Mouse (Mus musculus): ENCODE data around the gene Fam214b.

Fam214b gene

DNA sequence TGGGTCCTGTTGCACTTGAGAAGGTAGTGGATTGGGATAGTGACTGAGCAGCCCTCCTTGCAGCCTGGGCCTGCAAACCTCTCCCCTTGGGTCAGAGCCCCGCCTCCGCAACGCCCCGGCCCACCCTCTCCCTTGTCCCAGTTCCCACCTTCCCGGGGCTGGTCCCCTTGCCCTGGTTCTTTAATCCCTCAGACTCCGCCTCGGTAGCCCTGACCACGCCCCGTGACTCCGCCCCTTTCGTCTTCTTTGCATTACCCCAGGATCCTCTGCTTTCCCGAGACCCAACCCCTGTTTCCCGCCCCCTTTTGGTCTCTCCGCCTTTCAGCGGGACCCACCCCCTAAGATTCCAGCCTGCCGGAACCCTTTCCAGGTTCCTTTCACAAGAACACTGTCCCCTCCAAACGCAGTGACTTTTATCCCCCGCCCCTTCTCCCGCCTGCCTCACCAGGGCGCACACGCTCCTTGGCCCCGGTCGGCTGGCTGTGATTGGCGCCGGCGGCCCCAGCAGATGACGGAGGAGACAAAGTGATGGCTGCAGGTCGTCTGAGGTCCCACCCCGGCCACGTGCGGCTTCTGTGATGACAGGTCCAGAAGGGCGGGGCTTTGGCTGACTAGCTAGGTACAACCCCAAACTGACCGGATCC, at the start of gene Fam214b:
TSS of gene Fam214b (minus strand) at position 562 of the 644 bp plus-strand sequence.
- DNase-seq (ENCODE audit: low spot score) = peak; percentile 100

DNA sequence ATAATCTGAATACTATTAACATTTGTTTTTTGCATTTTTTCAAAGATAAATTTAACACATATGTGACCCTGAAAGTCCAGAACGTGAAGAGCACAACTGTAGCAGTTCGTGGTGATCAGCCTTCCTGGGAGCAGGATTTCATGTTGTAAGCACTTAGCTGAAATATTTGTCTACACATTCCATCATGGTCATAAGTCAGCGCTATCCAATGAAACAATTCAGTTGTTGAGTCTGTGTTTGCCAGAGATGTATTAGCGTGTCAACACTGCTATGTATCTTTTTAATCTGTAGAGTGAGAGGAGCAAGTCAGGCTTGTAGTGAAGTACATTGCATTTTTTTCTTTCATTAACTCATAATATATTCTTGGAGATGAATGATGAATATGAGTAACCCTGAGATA, 45.2 kb upstream of the Fam214b start:
- DNase-seq (ENCODE audit: low spot score) = no peak

DNA sequence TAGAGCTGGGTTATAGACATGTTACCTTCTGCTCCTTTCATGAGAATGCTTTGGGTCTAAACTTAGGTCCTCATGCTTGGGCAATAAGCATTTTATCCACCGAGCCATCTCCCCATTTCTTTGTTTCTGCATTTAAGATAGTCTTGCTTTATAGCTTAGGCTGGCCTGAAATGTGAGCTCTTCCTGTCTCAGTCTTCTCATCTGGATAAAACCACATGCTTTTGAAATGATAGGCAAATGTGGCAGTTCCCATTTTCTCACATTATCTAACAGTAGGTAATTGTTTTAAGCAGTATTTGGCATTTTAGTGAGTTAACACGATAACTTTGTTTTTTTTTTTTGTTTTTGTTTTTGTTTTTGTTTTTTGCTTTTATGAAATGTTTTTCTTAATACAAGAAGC, 43.9 kb upstream of the Fam214b start:
- no peak for DNase-seq (ENCODE audit: low spot score)

DNA sequence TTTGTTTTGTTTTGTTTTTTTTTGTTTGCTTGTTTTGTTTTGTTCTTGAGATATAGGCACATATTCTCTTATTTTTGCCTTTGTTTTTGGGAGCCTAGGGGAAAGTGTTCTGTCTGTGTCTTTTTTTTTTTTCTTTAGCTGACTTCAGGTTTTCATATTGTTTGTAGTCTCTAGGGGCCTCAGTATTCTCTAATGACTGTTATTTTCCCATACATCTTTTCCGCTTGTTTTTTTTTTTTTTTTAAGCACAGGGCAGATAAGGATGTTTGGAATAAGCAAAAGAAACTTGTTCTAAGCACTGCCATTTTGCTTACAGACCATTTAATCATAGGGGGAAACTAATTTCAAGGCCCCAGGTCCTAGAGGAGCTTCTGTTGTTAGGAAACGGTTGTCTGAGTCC, 36.4 kb upstream of the Fam214b start:
- no peak for DNase-seq (ENCODE audit: low spot score)

DNA sequence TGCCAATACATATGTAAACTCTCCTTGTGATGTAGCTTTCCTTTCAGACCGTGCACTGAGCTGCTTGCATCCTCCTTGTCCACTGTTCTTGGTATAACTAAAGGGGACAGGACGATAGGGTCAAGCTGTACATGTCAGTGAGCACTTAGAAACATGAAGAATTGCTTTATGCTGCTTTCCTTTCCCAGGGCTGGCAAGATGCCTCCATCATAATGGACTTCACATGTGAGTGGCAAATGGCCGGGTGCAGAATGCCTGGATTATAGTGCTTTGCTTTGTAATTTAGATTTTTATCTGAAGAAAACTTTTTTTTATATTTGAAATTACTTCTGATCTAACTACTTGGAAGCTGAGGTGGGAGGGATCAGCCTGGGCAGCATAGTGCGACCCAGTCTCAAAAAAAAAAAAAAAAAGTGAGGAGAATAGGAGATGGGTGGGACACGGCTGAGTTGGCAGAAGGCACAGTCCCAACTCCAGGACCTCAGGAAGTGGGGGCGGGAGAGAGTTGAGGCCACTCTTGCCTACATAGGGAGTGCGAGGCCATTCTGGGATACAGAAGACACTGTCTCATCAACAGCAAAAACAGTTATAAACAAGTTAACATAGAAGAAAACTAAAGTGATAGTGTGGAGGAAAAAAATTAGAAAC, 32.2 kb upstream of the Fam214b start:
- DNase-seq (ENCODE audit: low spot score) = no peak

DNA sequence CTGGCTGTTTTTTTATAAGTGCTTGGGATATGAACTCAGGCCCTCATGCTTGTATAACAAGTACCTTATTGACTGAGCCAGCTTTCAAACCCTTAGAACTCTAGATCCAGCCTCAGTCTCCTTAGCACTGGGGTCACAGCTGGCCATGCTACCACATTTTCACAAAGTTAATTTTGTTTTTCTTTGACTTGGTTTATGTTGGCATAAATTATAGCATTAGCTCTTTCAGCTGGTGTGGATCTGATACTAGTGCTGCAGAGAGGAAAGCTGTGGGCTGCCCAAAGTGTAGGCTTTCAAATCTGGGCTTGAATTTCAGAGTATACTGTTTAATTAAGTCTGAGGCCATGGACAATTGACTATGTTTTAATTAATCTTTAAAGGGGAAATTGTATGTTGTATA, 28.9 kb upstream of the Fam214b start:
- no peak for DNase-seq (ENCODE audit: low spot score)

DNA sequence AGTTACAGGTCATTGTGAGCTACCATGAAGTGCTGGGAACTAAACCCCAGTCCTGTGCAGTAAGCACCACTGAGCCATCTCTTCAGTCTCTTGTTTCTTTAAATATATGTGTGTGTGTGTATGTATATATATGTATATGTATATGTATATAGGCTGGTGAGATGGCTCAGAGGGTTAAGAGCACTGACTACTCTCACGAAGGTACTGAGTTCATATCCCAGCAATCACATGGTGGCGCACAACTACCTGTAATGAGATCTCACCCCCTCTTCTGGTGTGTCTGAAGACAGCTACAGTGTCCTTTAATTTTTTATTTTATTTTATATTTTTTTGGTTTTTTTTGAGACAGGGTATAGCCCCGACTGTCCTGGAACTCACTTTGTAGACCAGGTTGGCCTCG, 19.5 kb upstream of the Fam214b start:
- no peak for DNase-seq (ENCODE audit: low spot score)

DNA sequence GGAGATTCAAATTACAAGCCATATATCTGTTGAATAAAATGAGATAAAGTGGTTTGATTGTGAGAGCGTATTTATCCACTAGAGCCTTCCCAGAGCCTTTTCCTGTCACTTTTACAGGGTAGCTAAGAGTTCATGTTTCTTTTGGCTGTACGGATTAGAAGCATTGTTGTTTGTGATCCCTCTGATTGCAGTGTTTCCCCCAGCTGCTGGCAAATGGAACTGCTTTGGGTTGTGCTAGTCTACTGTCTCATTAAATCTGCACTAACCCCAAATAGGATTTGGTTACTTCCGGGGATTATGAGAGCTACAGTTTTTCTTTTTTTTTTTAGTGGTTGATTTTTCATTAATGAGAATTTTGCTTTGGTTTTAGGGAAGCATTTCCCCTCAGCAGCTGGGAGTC, 14.3 kb upstream of the Fam214b start:
- DNase-seq (ENCODE audit: low spot score) = no peak

DNA sequence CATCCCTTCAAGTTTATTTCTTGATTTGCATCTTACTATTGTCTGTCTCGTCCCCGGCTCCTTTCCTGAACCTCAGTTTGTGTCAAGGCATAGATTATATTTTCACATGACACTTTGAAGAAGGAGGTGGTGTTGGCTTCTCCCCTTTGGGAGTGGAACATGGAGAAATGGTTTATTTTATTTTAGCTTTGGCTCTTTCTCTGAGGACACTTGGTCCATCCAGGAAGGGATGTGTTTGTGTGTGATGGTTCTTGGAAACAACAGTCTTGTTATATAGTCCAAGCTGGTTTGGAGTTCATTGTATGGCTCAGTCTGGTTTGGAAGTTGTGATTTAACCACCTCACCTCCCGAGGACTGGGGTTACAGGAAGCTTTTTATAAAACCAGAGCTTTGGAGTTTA, 13.7 kb upstream of the Fam214b start:
- DNase-seq (ENCODE audit: low spot score) = no peak

DNA sequence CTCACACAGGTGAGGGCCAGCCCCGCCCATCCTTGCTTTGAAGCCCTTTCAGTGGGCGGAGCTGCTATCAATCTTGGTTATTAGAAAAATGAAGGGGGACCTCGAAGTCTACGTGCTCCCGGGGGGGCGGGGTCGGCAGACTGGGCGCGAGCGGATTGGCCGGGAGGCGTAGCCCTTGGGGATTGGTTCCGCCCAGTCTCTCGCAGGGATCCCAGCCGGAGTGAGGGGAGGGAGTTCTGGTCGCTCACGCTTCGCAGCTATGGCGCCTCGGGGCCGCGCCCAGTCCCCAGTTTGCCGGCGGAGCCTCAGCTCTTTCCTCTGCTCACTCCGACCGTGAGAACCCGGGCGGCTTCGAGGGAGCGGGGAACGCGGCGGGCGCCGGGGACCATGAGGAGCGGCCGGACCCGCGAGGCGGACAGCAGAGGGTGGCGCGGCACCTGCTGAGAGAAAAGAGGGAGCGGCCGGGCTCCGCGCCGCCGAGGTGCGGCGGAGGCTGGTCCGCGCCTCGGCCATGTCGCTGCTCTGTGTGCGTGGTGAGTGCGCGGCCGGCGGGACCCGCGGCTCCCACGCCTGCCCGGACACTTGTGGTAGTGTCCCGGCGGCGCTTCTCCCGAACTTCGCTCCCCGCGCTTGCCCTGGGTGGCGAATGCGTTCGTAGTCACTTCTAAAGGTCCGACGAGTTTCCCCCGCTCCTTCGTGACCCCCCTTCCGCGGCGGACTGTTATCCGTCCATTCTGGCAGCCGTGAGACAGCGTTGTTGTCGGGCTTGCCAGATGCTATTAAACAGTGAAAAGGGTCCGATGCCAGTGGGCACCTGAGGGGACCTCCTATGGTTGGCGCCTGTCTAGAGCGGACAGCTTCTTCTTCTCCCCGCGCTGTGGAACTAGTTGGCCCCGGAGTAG, 13.0 kb upstream of the Fam214b start, which contains the start of gene Unc13b:
TSS of gene Unc13b (plus strand) at position 201 of the 902 bp plus-strand sequence.
- DNase-seq (ENCODE audit: low spot score) = peak; percentile 94

DNA sequence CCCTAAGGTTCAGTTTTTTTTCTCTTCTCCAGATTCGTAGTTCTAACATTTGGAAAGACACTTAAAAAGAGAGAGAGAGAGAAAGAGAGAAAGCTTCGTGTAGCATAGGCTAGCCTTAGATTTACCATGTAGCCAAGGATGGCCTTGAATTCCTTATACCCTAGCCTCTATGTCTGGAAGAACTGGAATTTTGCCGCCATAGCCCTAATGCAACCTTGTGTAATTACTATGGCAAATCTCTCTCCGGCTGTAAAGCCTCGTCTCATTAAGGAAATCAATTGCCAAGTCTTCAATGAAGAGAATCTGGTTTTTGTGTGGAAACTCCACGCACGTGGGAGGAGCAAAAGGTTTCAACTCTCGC, 12.4 kb upstream of the Fam214b start:
- no peak for DNase-seq (ENCODE audit: low spot score)

DNA sequence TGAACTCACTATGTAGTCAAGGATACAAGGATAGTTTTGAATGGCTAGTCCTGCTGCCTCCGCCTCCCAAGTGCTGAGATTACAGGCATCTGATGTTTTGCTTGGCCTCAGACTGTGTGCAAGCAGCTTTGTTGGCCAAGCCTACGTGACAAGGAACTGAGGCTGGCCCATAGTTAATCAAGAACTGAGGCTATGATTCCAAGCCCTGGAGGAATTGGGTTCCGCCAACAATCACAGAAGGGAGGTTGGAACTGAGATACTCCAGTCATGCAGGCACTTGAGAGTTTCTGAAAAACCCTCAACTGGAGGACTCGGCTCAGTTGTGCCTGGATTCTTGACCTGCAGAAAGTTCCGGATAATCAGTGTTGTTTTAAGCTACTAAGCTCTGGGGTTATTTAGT, 11.6 kb upstream of the Fam214b start:
- DNase-seq (ENCODE audit: low spot score) = no peak

DNA sequence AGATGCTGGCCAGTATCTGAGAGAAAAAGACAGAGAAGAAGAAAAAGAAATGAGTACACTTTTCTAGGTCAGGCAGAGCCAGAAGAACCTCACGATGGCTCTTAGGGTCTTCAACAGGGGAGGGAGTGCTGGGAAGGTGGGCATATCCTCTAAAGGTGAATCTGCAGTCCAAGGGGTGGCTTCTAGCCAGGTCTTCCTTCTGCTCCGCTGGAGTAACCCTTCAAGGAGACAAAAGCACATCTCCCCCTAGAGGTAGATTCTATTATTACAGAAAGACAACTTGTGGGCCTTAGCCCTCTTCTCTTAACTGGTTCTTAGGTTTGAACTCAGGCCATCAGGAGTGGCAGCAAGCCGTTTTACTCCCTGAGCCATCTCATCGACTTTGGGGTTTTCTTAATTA, 6.6 kb upstream of the Fam214b start:
- DNase-seq (ENCODE audit: low spot score) = no peak

DNA sequence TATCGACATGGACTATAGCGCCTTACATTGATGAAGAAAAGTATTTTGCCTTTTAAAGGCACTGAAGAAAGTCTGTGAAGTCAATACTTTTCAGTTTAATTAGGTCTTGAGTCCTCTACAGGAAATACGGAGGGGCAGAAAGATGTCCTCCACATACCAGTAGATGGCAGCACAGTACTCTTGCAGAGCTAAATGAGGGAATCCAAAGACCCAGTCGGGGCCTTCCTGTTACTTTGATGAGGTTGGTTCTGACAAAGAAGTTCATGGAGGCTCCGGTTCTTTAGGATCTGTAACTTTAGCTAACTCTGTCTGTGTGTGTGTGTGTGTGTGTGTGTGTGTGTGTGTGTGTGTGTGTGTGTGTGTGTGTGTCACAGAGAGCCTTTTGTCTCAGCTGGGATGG, 1.2 kb upstream of the Fam214b start:
- DNase-seq (ENCODE audit: low spot score) = peak; percentile 79

DNA sequence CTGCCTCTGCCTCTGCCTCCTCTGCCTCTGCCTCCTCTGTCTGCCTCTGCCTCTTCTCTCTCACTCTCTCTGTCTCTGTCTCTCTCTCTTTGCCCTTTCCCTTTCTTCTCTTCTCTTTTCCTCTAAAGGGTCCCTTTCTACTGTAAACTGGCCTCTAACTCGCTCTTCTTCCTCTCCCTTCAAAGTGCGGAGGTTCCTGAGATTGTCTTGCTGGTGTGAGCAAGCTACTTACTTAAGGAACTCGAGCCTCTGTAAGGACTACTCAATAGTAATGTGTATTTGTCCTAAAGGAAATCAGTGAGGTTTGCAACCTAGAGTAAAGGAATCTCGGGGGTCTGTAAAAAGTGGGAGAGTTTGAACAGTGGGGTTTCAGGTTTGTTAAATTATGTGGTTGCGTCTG, 587 bp upstream of the Fam214b start:
- DNase-seq (ENCODE audit: low spot score) = no peak

DNA sequence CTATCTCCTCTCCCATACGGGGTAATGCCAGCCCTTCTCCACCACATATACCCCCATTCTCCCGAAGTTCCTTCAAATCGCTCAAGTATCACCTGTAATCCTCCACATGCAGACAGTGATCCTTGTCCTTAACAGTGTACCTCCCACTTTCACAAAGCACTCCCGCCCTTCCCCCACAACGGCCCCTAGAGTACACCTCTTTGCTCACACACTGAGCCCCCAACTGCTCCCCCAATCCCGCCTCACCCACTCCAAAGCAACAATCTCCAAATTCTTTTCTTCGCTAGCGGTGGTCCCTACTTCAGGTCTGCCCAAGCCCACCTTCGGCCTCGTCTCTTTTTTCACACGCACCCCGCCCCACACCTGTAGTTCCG, 748 bp downstream of the Fam214b start:
- no peak for DNase-seq (ENCODE audit: low spot score)

DNA sequence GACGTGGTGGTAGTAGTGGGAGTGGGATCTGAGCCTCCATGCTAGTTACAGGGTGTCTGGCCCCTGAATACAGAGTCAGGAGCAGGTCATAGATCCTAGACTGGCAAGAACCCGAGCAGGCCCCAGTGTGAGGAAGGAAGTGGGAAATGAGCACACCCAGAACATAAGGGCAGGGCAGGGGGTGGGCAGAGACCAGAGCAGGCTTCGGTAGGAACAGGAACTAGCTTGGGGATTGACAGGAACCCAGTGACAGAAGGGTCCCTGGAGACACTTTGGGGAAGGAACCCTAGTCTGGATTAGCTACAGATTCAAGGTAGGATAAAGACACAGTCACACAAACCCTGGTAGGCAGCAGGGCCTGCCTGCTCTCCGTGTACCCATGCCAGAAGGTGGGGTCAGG, 1.3 kb downstream of the Fam214b start:
- DNase-seq (ENCODE audit: low spot score) = peak; percentile 31

DNA sequence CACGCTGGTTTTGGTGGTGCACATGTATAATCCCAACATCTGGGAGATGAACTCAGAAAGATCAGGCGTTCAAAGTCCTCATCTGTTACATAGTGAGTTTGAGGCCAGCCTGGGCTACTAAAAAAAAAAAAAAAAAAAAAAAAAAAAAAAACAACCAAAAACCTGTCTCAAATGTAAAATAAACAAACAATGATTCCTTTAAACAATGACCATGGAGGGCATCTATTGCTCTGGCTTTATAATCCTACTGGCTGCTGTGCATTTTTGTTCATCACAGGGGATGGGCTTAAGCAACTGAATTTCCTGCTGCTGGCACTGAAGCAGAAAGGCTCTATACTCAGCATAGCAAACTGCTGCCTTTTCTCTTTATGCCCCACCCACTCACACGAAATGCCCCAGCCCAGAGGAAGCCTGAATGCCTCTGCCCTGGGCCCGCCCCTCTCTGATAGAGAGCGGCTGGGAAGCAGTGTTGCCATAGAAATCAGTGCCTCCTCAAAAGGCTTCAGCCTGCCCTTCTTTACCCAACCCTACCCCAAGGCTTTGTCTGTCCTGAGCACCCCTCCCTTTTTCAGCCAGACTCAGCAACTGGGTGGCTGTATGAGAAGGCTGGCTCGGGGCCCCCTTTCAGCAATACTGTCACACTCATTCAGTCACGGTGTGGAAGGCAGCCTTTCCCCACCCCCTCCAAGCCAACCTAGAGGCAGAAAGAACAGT, 2.2 kb downstream of the Fam214b start:
- peak; percentile 70 for DNase-seq (ENCODE audit: low spot score)

DNA sequence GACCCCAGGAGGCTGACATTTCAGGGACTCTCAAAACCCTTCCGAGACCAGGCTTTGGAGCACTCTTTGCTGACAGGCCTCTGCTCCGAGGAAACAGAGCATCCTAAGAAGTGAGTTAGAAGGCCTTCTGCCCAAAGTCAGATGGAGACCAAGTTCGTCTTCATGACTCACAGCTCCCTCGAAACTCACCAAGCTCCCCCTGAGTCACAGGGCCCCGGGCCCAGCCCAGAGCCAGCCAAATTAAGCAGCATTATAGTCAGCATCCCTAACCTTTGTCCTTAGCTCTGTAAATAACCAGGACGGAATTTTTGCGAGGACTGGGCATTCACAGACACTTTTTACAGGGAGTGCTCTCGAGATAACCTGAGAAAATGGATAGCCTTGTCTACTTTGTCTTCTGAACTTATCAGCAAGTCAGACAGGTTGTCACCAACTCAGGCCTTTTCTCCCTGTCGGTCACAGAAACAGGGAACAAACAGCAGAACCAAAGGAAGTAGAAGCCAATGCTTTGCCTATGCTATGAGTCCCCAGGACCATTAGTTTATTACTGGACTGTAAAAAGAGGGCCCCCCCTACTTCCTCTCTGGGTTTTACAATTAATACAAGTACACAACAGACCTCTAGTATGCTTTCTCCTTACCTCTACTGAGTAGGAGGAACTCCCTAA, 5.0 kb downstream of the Fam214b start:
- no peak for DNase-seq (ENCODE audit: low spot score)

DNA sequence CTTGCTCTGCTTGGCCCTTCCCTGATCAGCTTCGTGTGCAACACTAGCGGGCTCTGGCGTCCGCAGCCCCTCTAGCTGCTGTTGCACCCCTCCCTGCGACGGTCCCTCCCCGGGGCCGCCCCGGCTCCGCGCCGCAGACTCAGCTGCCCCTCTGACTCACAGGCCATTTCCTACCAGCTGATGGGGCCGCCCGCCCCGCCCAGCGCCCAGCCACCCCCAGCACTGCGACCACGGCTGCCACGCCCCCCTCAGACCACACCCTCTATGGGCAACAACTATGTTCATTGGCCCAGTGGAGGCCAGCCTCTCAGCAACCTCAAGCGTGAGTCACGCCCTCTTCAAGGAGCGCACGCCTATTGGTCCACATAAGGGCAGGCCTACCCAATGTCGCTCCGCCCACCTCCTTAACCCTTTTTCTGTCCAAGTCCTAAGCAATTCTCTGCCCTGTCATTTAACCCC, 5.9 kb downstream of the Fam214b start:
- peak; percentile 97 for DNase-seq (ENCODE audit: low spot score)

DNA sequence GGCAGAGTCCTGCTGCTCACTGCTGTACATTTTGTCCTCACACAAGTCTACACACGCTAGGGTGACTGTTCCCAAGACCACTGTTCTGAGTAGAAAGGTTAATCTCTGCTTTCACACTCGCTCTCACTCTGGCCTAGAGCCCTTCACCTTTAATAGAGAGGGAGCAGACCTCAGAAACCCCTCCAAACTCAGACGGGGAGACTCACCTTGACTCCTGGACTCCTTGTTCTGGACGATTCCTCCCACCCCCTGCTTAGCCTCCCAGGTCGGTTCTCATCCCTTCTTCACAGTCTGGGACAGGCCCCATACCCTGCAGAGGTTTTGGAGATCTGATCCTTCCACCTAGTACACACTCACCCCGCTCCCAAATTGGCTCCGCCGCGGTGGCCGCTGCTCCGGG, 6.4 kb downstream of the Fam214b start:
- no peak for DNase-seq (ENCODE audit: low spot score)

All from urinary bladder, postnatal 14 days (tissue).